Mouse (Mus musculus) heart, postnatal 0 days (tissue): ENCODE measurements around the gene Gna11.

ENCODE experiments used
- CTCF ChIP-seq: IDR thresholded peaks from 2 replicates; pipeline ENCODE4 v1.5.1; 2016; ENCODE audit warnings: antibody characterized with exemption, control low read depth, low read depth
- EP300 ChIP-seq: IDR thresholded peaks from 2 replicates; pipeline ENCODE4 v1.6.1; 2016; ENCODE audit warnings: antibody characterized with exemption, low read depth

- no peak for TF ChIP-seq CTCF
- no peak for TF ChIP-seq EP300
Measured at GRCm38 (mm10) chr10:81499250-81499901, 45.6 kb downstream of the Gna11 start.
